ENCODE assay signal across 19 mouse cellular contexts in genomic region chr12:30879447-30879846, GRCm38 (mm10). TPM values are rescaled to one million over a fixed set of nuclear protein-coding genes. Genes with fewer than 3 reads are reported as not detected.
A peak's percentile ranks its signal among the peaks of the same experiment; 100 is the strongest.
DNase-seq lines count a peak whose midpoint lies in the region; ATAC-seq and TF ChIP-seq lines count a peak whose summit lies in the region.
"Had no signal": no experiment of that assay in that cellular context is flagged by ENCODE, and none has a peak within 500 bp of the region (broad histone marks: within the 10 kb centered on the region; RNA-seq: fewer than 3 reads in every experiment).

No protein-coding gene starts in this region.

- no peak overlapping the region for H3K4me3 ChIP-seq in kidney, adult 2 months (ENCODE audit: insufficient read depth, low read depth, low read length)
- no peak overlapping the region for H3K4me3 ChIP-seq in left cerebral cortex, adult 2 months
- H3K4me3 ChIP-seq: embryonic facial prominence, embryonic 12.5 days; forebrain, embryonic 15.5 days; heart, embryonic 13.5 days; lung, embryonic 15.5 days; midbrain, embryonic 13.5 days had no signal

- TF ChIP-seq CTCF in kidney, adult 2 months (conservative IDR thresholded peaks at IDR 0.05; ENCODE audit: insufficient read depth, insufficient read length, low read depth, low read length): no peak; the same call in 1 of the 2 replicates
- peak; percentile 14; the same call in 1 of the 2 replicates for TF ChIP-seq CTCF in left cerebral cortex, adult 2 months (IDR thresholded peaks at IDR 0.05)

- DNase-seq in cerebellum, postnatal 10 days: peak; percentile 49 to 63
- peak; percentile 21 for DNase-seq in kidney, adult 2 months
- no peak for DNase-seq in kidney, adult 9 months
- DNase-seq in left cerebral cortex, adult 2 months (ENCODE audit: extremely low spot score in 1 of 2, low spot score in 2 of 2): no peak
- no peak for DNase-seq in left cerebral cortex, postnatal 10 days (ENCODE audit: extremely low spot score in 1 of 2, low spot score in 2 of 2)
- peak; percentile 14 for DNase-seq in Muller cell, postnatal 12 days (ENCODE audit: inconsistent ontology term)
- DNase-seq in embryo, embryonic 10.5 days (ENCODE audit: low spot score): no peak
- DNase-seq: cerebellum, postnatal 25 days; layer of hippocampus, adult 9-11 months; thymus, adult 18-20 months had no signal

- 75% methylated on average over 6 of the region's 6 CpGs for WGBS in kidney, adult 2 months

- no peak for ATAC-seq in cerebellum, adult (ENCODE audit: insufficient number of reproducible peaks, low FRiP score, low TSS enrichment)
- ATAC-seq: activated CD4-positive, CD25-positive, alpha-beta regulatory T cell, adult 4 months; forebrain, embryonic 15.5 days; midbrain, embryonic 13.5 days had no signal

- intact Hi-C loops in left cerebral cortex, adult 2 months (cut with DNase I): no loop called here
- intact Hi-C loops in left cerebral cortex, postnatal 10 days (cut with DNase I): no loop called here

- H3K27me3 ChIP-seq in kidney, adult 2 months (replicated peaks; ENCODE audit: control insufficient read depth, insufficient read depth, low read length): no peaks in the 10 kb centered on the region; the same call in 1 of the 2 replicates

- no peaks in the 10 kb centered on the region for H3K36me3 ChIP-seq in kidney, adult 2 months (ENCODE audit: control insufficient read depth, insufficient read depth, low read length)
- H3K36me3 ChIP-seq: embryonic facial prominence, embryonic 12.5 days; forebrain, embryonic 15.5 days; heart, embryonic 13.5 days; lung, embryonic 15.5 days; midbrain, embryonic 13.5 days had no signal

- no peaks in the 10 kb centered on the region for H3K4me1 ChIP-seq in kidney, adult 2 months (ENCODE audit: control insufficient read depth, insufficient read depth, low read length)

- no peak overlapping the region for H3K27ac ChIP-seq in kidney, adult 2 months (ENCODE audit: insufficient read depth, low read depth, low read length)
- no peak overlapping the region for H3K27ac ChIP-seq in left cerebral cortex, adult 2 months
- H3K27ac ChIP-seq: embryonic facial prominence, embryonic 12.5 days; forebrain, embryonic 15.5 days; heart, embryonic 13.5 days; lung, embryonic 15.5 days; midbrain, embryonic 13.5 days had no signal

- no peak for TF ChIP-seq POLR2A in kidney, adult 2 months (IDR thresholded peaks at IDR 0.05; ENCODE audit: low read depth, low read length)

RNA-seq across cellular contexts. Expression of gene Alkal2, which starts 4.7 kb away (rescaled TPM):
- polyA plus RNA-seq in kidney, adult 2 months (2012; rRNA removed): 0.41 and 0.87 TPM in 2 replicates
- 1 to 10 TPM; 2.4 to 4.2 TPM for total RNA-seq in left cerebral cortex, adult 2 months (2021)
- 1 to 10 TPM; 1.3 to 1.6 TPM for total RNA-seq in left cerebral cortex, postnatal 10 days (2021)
- total RNA-seq: hematopoietic stem cell, adult 5-6 weeks; liver, adult 2 months had no signal
- polyA plus RNA-seq: activated CD4-positive, CD25-positive, alpha-beta regulatory T cell, adult 4 months; liver, adult 2 months had no signal

RNA-seq across cellular contexts. Expression of gene Acp1, which starts 31.9 kb away (rescaled TPM):
- 9.6 and 12.2 TPM in 2 replicates for polyA plus RNA-seq in kidney, adult 2 months (2012; rRNA removed)
- total RNA-seq in left cerebral cortex, adult 2 months (2021): 10 to 100 TPM; 50.2 to 54.3 TPM
- total RNA-seq in left cerebral cortex, postnatal 10 days (2021): 10 to 100 TPM; 49.7 to 52.4 TPM

RNA-seq across cellular contexts. Expression of gene Sh3yl1, which starts 32.0 kb away (rescaled TPM):
- polyA plus RNA-seq in kidney, adult 2 months (2012; rRNA removed): 11.6 and 13.5 TPM in 2 replicates
- 10 to 100 TPM; 11.3 to 11.8 TPM for total RNA-seq in left cerebral cortex, adult 2 months (2021)
- total RNA-seq in left cerebral cortex, postnatal 10 days (2021): 10 to 100 TPM; 20.4 to 21.5 TPM

Comparison
In these comparisons a context has a peak if more than half of its experiments do, and no peak if none do; other contexts are left out.
1. DNase-seq: peak in cerebellum, postnatal 10 days (2 of 2), kidney, adult 2 months (single experiment) and Muller cell, postnatal 12 days (single experiment); none in kidney, adult 9 months (single experiment), left cerebral cortex, adult 2 months (0 of 2), left cerebral cortex, postnatal 10 days (0 of 2) and embryo, embryonic 10.5 days (single experiment).